Mouse (Mus musculus) kidney, postnatal 0 days (tissue): Measurements from ENCODE around the gene Acoxl. TPM values are rescaled to one million over a fixed set of nuclear protein-coding genes. Genes with fewer than 3 reads are reported as not detected.

Experiments
- ATAC-seq: fragments of 200-750 bp; cut with Nextera tagmentation; replicated peaks from 2 replicates; pipeline ENCODE4 v1.8.0; 2017; ENCODE audit warnings: low read depth, moderate number of reproducible peaks, moderate TSS enrichment, moderate library complexity; ENCODE audit not compliant: low FRiP score
- DNase-seq: peaks from one replicate; pipeline ENCODE4 v3.0.0-alpha.2; 2016; ENCODE audit warnings: low spot score
- H3K27ac ChIP-seq: fragments of 300-500 bp; sonication (generic); 2 replicates; pipeline ENCODE4 v1.5.1; 2014; ENCODE audit warnings: mild to moderate bottlenecking
- H3K27me3 ChIP-seq: fragments of 300-500 bp; sonication (generic); 2 replicates; pipeline ENCODE4 v1.6.1; 2014; ENCODE audit warnings: low read length, mixed read lengths; ENCODE audit not compliant: insufficient read depth
- H3K36me3 ChIP-seq: fragments of 300-500 bp; sonication (generic); 2 replicates; pipeline ENCODE4 v1.6.1; 2014; ENCODE audit warnings: low read length, mixed read lengths; ENCODE audit not compliant: insufficient read depth
- H3K4me1 ChIP-seq: fragments of 300-500 bp; sonication (generic); replicated peaks from 2 replicates; pipeline ENCODE4 v1.6.1; 2014; ENCODE audit warnings: antibody characterized with exemption, low read length, mixed read lengths; ENCODE audit not compliant: insufficient read depth
- H3K4me2 ChIP-seq: fragments of 300-500 bp; sonication (generic); 2 replicates; pipeline ENCODE4 v1.6.1; 2014; ENCODE audit warnings: mild to moderate bottlenecking, low read length, moderate library complexity, mixed read lengths
- H3K4me3 ChIP-seq: fragments of 300-500 bp; sonication (generic); replicated peaks from 2 replicates; pipeline ENCODE4 v1.5.1; 2014; ENCODE audit warnings: low read depth, low read length
- H3K9ac ChIP-seq: fragments of 300-500 bp; sonication (generic); 2 replicates; pipeline ENCODE4 v1.6.1; 2014; ENCODE audit warnings: low read depth, low read length
- H3K9me3 ChIP-seq: fragments of 300-500 bp; sonication (generic); replicated peaks from 2 replicates; pipeline ENCODE4 v1.6.1; 2016; ENCODE audit warnings: low read length, inconsistent platforms, mixed read lengths
- CTCF ChIP-seq: IDR thresholded peaks from 2 replicates; pipeline ENCODE4 v1.5.1; 2016; ENCODE audit warnings: antibody characterized with exemption, low read depth, mild to moderate bottlenecking, moderate library complexity
- WGBS: fragments of 180-500 bp; shearing (Covaris S2); extraction: QIAGEN DNeasy Blood & Tissue Kit; methylation state at CpG from one replicate; pipeline ENCODE4 v1.1.7; 2014; 5-methylcytosine and 5-hydroxymethylcytosine counted together
- polyA plus RNA-seq: library from polyadenylated mRNA; unstranded; fragments of >200 nt; fragmentation: Nextera tagmentation; extraction: Ambion mirVana; gene quantifications from 2 replicates; pipeline ENCODE4 v1.2.1, GENCODE M21; 2015

Acoxl gene
- polyA plus RNA-seq, 1 experiment from 2014 or later: 0.61 TPM

DNA sequence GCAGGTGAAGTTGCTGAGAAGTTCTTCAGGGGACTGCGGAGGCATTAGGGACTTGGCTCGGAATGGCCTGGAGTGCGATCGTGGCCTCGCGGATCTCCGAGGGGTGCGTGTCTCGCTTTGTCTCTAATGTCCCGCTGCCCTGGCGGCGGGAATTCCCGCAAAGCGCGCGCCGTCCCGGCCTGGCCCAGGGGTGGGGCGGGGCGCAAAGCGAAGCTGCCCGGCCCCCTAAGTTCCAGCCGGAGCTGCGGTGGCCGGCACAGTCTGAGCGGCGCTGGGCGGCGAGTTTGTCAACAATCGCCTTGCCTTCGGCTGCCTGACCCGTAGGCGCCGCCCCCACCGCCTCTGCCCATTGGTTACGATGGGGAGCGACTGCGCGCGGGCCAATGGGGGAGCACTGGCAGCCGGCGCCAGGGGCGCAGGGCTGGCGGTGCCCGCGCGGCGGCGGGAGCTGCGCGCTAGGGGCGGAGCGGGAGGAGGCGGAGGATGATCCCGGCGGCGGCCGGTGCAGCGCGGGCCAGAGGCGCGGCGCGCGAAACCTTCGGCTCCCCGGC, 288.5 kb downstream of the Acoxl start:
- Histone ChIP-seq H3K4me3 (peak overlapping the region; percentile 78), H3K9ac (peak overlapping the region; percentile 80), H3K27me3 (peaks cover 9% of the 10 kb centered on the region; the same call in 1 of the 2 replicates), H3K9me3 (no peaks in the 10 kb centered on the region), H3K36me3 (peaks cover 9% of the 10 kb centered on the region; the same call in 1 of the 2 replicates), H3K27ac (peak overlapping the region; percentile 88), H3K4me1 (peaks cover 35% of the 10 kb centered on the region), H3K4me2 (peak overlapping the region; percentile 99)
- TF ChIP-seq CTCF: 0 out of 2 replicates have a peak, but pooled peaks have one; percentile 13
- 0% methylated on average over 42 of the region's 67 CpGs for WGBS
- peak; percentile 98 for DNase-seq
- ATAC-seq: peak; percentile 86

GRCm38 (mm10) chr2:128127691-128128292, 289.1 kb downstream of the Acoxl start:
- Histone ChIP-seq H3K4me3 (peak overlapping the region; percentile 78), H3K27ac (peak overlapping the region; percentile 88), H3K9ac (peak overlapping the region; percentile 80), H3K9me3 (no peaks in the 10 kb centered on the region), H3K27me3 (peaks cover 9% of the 10 kb centered on the region; the same call in 1 of the 2 replicates), H3K36me3 (peaks cover 12% of the 10 kb centered on the region; the same call in 1 of the 2 replicates), H3K4me2 (peak overlapping the region; percentile 99), H3K4me1 (peaks cover 33% of the 10 kb centered on the region)
- no peak for TF ChIP-seq CTCF
- peak; percentile 18 for ATAC-seq
- DNase-seq: peak; percentile 89
- under 1% methylated on average over 48 of the region's 48 CpGs for WGBS

DNA sequence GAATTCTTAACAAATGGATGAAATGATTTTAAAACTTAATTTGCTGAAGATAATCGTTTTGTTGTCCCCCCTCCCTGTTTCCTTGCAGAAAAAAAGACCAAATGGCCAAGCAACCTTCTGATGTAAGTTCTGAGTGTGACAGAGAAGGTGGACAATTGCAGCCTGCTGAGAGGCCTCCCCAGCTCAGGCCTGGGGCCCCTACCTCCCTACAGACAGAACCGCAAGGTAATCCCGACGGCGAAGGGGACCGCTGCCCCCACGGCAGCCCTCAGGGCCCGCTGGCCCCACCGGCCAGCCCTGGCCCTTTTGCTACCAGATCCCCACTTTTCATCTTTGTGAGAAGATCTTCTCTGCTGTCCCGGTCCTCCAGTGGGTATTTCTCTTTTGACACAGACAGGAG, 289.9 kb downstream of the Acoxl start:
- peaks cover 9% of the 10 kb centered on the region; the same call in 1 of the 2 replicates for H3K27me3 ChIP-seq
- H3K4me1 ChIP-seq: peaks cover 25% of the 10 kb centered on the region
- peak overlapping the region; percentile 99 for H3K4me2 ChIP-seq
- H3K4me3 ChIP-seq: peak overlapping the region; percentile 78
- H3K27ac ChIP-seq: no peak overlapping the region
- no peak for ATAC-seq
- no peak for DNase-seq
- H3K36me3 ChIP-seq: peaks cover 14% of the 10 kb centered on the region; the same call in 1 of the 2 replicates
- WGBS: 21% methylated on average over 10 of the region's 10 CpGs
- peak overlapping the region; percentile 80 for H3K9ac ChIP-seq
- no peak for TF ChIP-seq CTCF
- no peaks in the 10 kb centered on the region for H3K9me3 ChIP-seq

GRCm38 (mm10) chr2:128131503-128131902, 292.8 kb downstream of the Acoxl start:
- TF ChIP-seq CTCF: no peak
- Histone ChIP-seq H3K4me2 (no peak overlapping the region), H3K27me3 (no peaks in the 10 kb centered on the region), H3K27ac (no peak overlapping the region), H3K9ac (no peak overlapping the region), H3K9me3 (no peaks in the 10 kb centered on the region), H3K4me1 (peaks cover 14% of the 10 kb centered on the region; the same call in 1 of the 2 replicates), H3K36me3 (peaks cover 14% of the 10 kb centered on the region; the same call in 1 of the 2 replicates), H3K4me3 (no peak overlapping the region)
- no peak for ATAC-seq
- WGBS: 79% methylated on average over 11 of the region's 11 CpGs
- no peak for DNase-seq

- Histone ChIP-seq H3K9ac (no peak overlapping the region), H3K36me3 (peaks cover 14% of the 10 kb centered on the region; the same call in 1 of the 2 replicates), H3K27me3 (no peaks in the 10 kb centered on the region), H3K4me2 (no peak overlapping the region), H3K27ac (no peak overlapping the region), H3K4me3 (no peak overlapping the region), H3K4me1 (peaks cover 12% of the 10 kb centered on the region; the same call in 1 of the 2 replicates), H3K9me3 (no peaks in the 10 kb centered on the region)
- WGBS: 68% methylated on average over 5 of the region's 5 CpGs
- DNase-seq: no peak
- no peak for TF ChIP-seq CTCF
- no peak for ATAC-seq
These were observed 294.0 kb downstream of the Acoxl start for GRCm38 (mm10) chr2:128132635-128133034.

GRCm38 (mm10) chr2:128133865-128134264, 295.2 kb downstream of the Acoxl start:
- no peak overlapping the region for H3K27ac ChIP-seq
- H3K4me1 ChIP-seq: 0 out of 2 replicates have a peak, but pooled peaks cover 6% of the 10 kb centered on the region
- H3K36me3 ChIP-seq: peaks cover 14% of the 10 kb centered on the region; the same call in 1 of the 2 replicates

More at GRCm38 (mm10) chr2:128133865-128134264, 295.2 kb downstream of the Acoxl start:
- no peak for ATAC-seq
- no peak for DNase-seq
- no peak overlapping the region for H3K4me3 ChIP-seq
- no peak overlapping the region for H3K9ac ChIP-seq
- no peak overlapping the region for H3K4me2 ChIP-seq
- no peaks in the 10 kb centered on the region for H3K27me3 ChIP-seq
- H3K9me3 ChIP-seq: no peaks in the 10 kb centered on the region
- TF ChIP-seq CTCF: no peak
